Mouse (Mus musculus) spleen, adult 2 months (tissue): ENCODE measurements at regions not wholly inside any gene's neighbourhood (a gene's known extent, or its start where the extent isn't known, plus 50 kb on each side); places are given as distances from the start of the nearest gene placed in this dataset.

Source experiments
- CTCF ChIP-seq: fragments of 200-500 bp; IDR thresholded peaks from 2 replicates; pipeline ENCODE4 v1.5.1; 2011; ENCODE audit warnings: mild to moderate bottlenecking, inconsistent platforms; ENCODE audit not compliant: insufficient read depth, insufficient read length, insufficient replicate concordance; ENCODE audit errors: extremely low read depth
- POLR2A ChIP-seq: fragments of 200-500 bp; IDR thresholded peaks from 2 replicates; pipeline ENCODE4 v1.6.1; 2011; ENCODE audit warnings: low read depth, low read length, inconsistent platforms

GRCm38 (mm10) chr4:62881824-62882223 lies 83.5 kb upstream of the Zfp618 start:
- TF ChIP-seq CTCF (no peak), POLR2A (no peak)
